Mouse (Mus musculus) lung, embryonic 16.5 days (tissue): ENCODE measurements around the gene Wrb. TPM values are rescaled to one million over a fixed set of nuclear protein-coding genes. Genes with fewer than 3 reads are reported as not detected.
A peak's percentile ranks its signal among the peaks of the same experiment; 100 is the strongest.

ENCODE experiments used
- ATAC-seq: fragments of 200-750 bp; cut with Nextera tagmentation; 2 replicates; pipeline ENCODE4 v1.8.0; 2017; ENCODE audit warnings: low read depth, mild to moderate bottlenecking, moderate library complexity
- H3K27ac ChIP-seq: fragments of 300-500 bp; sonication (generic); 2 replicates; pipeline ENCODE4 v1.5.1; 2014; ENCODE audit warnings: mild to moderate bottlenecking, control low read depth, low read length
- H3K27me3 ChIP-seq: fragments of 300-500 bp; sonication (generic); 2 replicates; pipeline ENCODE4 v1.6.1; 2014; ENCODE audit warnings: low read depth, low read length, mixed read lengths; ENCODE audit not compliant: control insufficient read depth, insufficient read depth
- H3K36me3 ChIP-seq: fragments of 300-500 bp; sonication (generic); 2 replicates; pipeline ENCODE4 v1.6.1; 2014; ENCODE audit warnings: low read length; ENCODE audit not compliant: control insufficient read depth, insufficient read depth
- H3K4me1 ChIP-seq: fragments of 300-500 bp; sonication (generic); replicated peaks from 2 replicates; pipeline ENCODE4 v1.6.1; 2014; ENCODE audit warnings: low read length, mixed read lengths; ENCODE audit not compliant: control insufficient read depth, insufficient read depth
- H3K4me2 ChIP-seq: fragments of 300-500 bp; sonication (generic); 2 replicates; pipeline ENCODE4 v1.6.1; 2014; ENCODE audit warnings: low read depth, low read length, control low read depth
- H3K4me3 ChIP-seq: fragments of 300-500 bp; sonication (generic); 2 replicates; pipeline ENCODE4 v1.5.1; 2014; ENCODE audit warnings: mild to moderate bottlenecking, low read length, control low read depth
- H3K9ac ChIP-seq: fragments of 300-500 bp; sonication (generic); 2 replicates; pipeline ENCODE4 v1.6.1; 2014; ENCODE audit warnings: low read length, control low read depth
- H3K9me3 ChIP-seq: fragments of 300-500 bp; sonication (generic); 2 replicates; pipeline ENCODE4 v1.6.1; 2016; ENCODE audit warnings: low read length; ENCODE audit not compliant: control insufficient read depth
- WGBS: fragments of 180-500 bp; shearing (Covaris S2); extraction: QIAGEN DNeasy Blood & Tissue Kit; methylation state at CpG from one replicate; pipeline ENCODE4 v1.1.7; 2014; 5-methylcytosine and 5-hydroxymethylcytosine counted together
- polyA plus RNA-seq: library from polyadenylated mRNA; unstranded; fragments of >200 nt; fragmentation: Nextera tagmentation; extraction: Ambion mirVana; gene quantifications from 2 replicates; pipeline ENCODE4 v1.2.1, GENCODE M21; 2015

Gene Wrb
- polyA plus RNA-seq, 1 experiment from 2014 or later: 42.0 TPM

DNA sequence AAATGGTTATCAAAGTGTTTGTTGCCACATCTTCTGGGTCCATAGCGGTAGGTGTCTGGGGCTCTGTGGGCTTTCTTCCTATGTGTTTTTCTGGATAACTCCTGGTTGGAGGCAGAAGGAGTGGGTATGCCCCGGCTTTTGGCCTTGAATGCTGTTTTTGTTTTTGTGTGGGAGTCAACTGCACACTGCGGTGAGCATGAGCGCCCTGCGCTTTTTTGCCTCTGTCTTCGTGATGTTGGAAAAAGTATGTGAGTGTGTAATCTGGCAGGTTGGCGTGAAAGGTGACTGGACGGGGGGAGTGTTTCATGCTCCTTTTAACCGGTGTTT lies 55.5 kb downstream of the Wrb start:
- Histone ChIP-seq H3K9me3 (no peaks in the 10 kb centered on the region), H3K36me3 (no peaks in the 10 kb centered on the region), H3K27me3 (no peaks in the 10 kb centered on the region), H3K9ac (peak overlapping the region; percentile 51; the same call in 1 of the 2 replicates), H3K27ac (no peak overlapping the region), H3K4me2 (peak overlapping the region; percentile 56), H3K4me1 (peaks cover 7% of the 10 kb centered on the region), H3K4me3 (peak overlapping the region; percentile 37)
- WGBS: 31% methylated on average over 9 of the region's 9 CpGs
- ATAC-seq: no peak

DNA sequence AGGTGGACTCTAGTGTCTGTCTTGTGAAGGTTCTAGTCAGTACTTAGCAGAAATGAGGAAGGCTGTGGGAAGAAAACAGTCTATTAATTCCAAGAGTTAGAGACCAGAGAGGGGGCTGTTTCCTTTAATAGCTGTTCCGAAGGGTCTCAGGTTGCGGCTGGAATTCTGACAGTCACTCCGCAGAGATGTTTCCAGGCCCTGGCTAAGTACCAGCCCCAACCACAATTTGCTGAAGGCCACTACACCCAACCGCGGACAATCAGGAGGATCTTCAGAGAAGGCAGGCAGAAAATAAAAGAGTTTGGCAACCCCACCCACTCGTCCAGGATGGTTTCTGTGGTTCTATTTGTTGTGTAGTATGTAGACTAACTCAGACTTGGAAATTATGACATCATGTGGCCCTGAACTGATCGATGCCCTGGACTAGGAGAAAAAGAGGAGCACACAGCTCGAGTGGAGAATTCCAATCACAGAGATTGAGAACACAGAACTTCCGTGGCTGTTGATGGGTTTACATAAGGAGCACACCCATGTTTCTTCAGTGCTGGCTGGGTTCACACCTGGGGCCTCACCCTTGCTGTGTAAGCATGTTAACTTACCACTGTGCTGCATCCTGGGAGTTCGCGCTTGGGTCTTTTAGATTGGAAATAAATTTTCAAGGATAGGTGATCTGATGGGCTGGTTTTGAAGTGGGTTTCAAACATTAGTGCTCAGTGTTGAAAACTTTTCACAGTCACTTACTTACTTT lies 56.5 kb downstream of the Wrb start:
- Histone ChIP-seq H3K36me3 (no peaks in the 10 kb centered on the region), H3K4me3 (no peak overlapping the region), H3K9me3 (no peaks in the 10 kb centered on the region), H3K4me2 (no peak overlapping the region), H3K4me1 (peaks cover 7% of the 10 kb centered on the region), H3K9ac (no peak overlapping the region), H3K27me3 (no peaks in the 10 kb centered on the region), H3K27ac (no peak overlapping the region)
- ATAC-seq: no peak
- 67% methylated on average over 11 of the region's 11 CpGs for WGBS

Other genes starting within 250 kb of the Wrb start
- 64.7 and 67.7 TPM in 2 replicates for gene Psmg1, start 154.4 kb upstream of the Wrb start, polyA plus RNA-seq
- 69.7 and 70.3 TPM in 2 replicates for gene Brwd1, start 62.9 kb upstream of the Wrb start, polyA plus RNA-seq
- 506 and 671 TPM in 2 replicates for gene Hmgn1, start 17.7 kb upstream of the Wrb start, polyA plus RNA-seq
- 0.93 and 0.96 TPM in 2 replicates for gene Lca5l, start 46.9 kb downstream of the Wrb start, polyA plus RNA-seq
- 16.4 and 20.7 TPM in 2 replicates for gene Sh3bgr, start 55.0 kb downstream of the Wrb start, polyA plus RNA-seq
- gene B3galt5, start 90.4 kb downstream of the Wrb start, polyA plus RNA-seq: 2.5 TPM in 2 replicates